Mouse (Mus musculus) liver, adult 2 months (tissue): Measurements from ENCODE around the gene Iah1. TPM values are rescaled to one million over a fixed set of nuclear protein-coding genes. Genes with fewer than 3 reads are reported as not detected.

Experiments
- DNase-seq: peaks from one replicate; pipeline ENCODE4 v3.0.0-alpha.2; 2011; ENCODE audit warnings: low read depth, low spot score; ENCODE audit errors: extremely low read depth
- H3K27ac ChIP-seq: fragments of 200-500 bp; replicated peaks from 2 replicates; pipeline ENCODE4 v1.5.1; 2012; ENCODE audit warnings: low read depth, mild to moderate bottlenecking, control low read depth, inconsistent platforms, low read length; ENCODE audit not compliant: insufficient read depth
- H3K27me3 ChIP-seq: fragments of 200-500 bp; 2 replicates; pipeline ENCODE4 v1.6.1; 2012; ENCODE audit warnings: mild to moderate bottlenecking, moderate library complexity, low read length, inconsistent platforms; ENCODE audit not compliant: control insufficient read depth, insufficient read depth
- H3K36me3 ChIP-seq: fragments of 200-500 bp; 2 replicates; pipeline ENCODE4 v1.6.1; 2012; ENCODE audit warnings: low read length, inconsistent platforms; ENCODE audit not compliant: control insufficient read depth, insufficient read depth
- H3K4me1 ChIP-seq: fragments of 200-500 bp; 2 replicates; pipeline ENCODE4 v1.6.1; 2011; ENCODE audit warnings: low read length; ENCODE audit not compliant: control insufficient read depth, insufficient read depth
- H3K4me3 ChIP-seq: fragments of 200-500 bp; 2 replicates; pipeline ENCODE4 v1.5.1; 2011; ENCODE audit warnings: low read depth, mild to moderate bottlenecking, control low read depth, low read length, moderate library complexity; ENCODE audit not compliant: insufficient read depth
- H3K79me2 ChIP-seq: fragments of 200-500 bp; 2 replicates; pipeline ENCODE4 v1.6.1; 2012; ENCODE audit warnings: inconsistent platforms, mild to moderate bottlenecking, low read length, moderate library complexity; ENCODE audit not compliant: control insufficient read depth, insufficient read depth
- H3K9ac ChIP-seq: fragments of 200-500 bp; 2 replicates; pipeline ENCODE4 v1.6.1; 2012; ENCODE audit warnings: low read depth, mild to moderate bottlenecking, control low read depth, inconsistent platforms, low read length
- CTCF ChIP-seq: fragments of 200-500 bp; IDR thresholded peaks from 2 replicates; pipeline ENCODE4 v1.5.1; 2011; ENCODE audit warnings: low read depth, low read length, control low read depth
- POLR2A ChIP-seq: fragments of 200-500 bp; IDR thresholded peaks from 2 replicates; pipeline ENCODE4 v1.6.1; 2011; ENCODE audit warnings: low read length, control low read depth; ENCODE audit not compliant: insufficient read depth; ENCODE audit errors: extremely low read depth
- WGBS: fragments of 180-500 bp; shearing (Covaris S2); methylation state at CpG from one replicate; pipeline ENCODE4 v1.1.7; 2018; 5-methylcytosine and 5-hydroxymethylcytosine counted together
- polyA plus RNA-seq: library from polyadenylated mRNA; depleted of rRNA; stranded (reverse); fragments of >200 nt; gene quantifications from 2 replicates; pipeline ENCODE4 v1.2.3, GENCODE M21; 2012; rRNA removed
- total RNA-seq: library from RNA; depleted of rRNA; stranded (reverse); fragments of >200 nt; gene quantifications from 2 replicates; pipeline ENCODE4 v1.2.3, GENCODE M21; 2014; rRNA removed

Iah1 gene
- total and polyA plus RNA-seq, 2 experiments = 258 to 339 TPM

DNA sequence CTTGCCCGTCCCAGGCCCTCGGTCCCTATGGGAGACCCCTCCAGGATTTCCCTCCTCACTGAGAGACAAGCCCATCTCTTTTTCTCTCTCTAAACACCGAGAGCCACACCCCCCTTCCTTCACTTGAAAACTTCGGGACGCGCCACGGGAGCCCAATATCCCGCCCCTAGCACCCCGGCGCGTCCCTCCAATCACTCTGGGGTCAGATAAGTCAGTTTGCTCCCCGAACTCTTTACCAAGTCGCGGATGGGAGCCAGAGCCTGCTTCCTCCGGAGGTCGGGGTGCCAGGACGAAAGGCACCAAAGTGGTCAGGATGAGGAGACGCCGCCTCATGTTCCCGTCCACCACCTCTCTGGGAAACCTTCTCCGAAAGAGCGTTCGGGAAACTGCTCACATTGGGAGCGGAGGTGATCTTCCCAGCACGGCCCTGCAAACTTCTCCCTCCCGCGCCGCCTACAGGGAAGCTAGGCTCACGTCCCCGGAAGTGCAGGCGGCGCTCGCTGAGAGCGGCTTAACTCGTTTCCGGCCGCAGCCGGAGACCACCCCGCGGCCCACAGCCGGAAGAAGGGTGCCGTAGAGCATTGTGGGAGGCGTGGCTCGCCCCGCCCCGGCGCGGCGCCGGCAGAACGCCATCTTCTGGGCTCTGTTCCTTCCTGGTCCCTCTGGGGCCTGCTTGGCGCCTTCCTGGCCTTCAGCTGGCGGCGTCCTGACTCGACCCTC lies 57.1 kb downstream of the Iah1 start, which contains the start of gene Adam17:
Adam17 (minus strand) TSS at position 533 of the 720 bp plus-strand sequence.
- DNase-seq = peak; percentile 84
- Histone ChIP-seq H3K4me1 (peaks cover 3% of the 10 kb centered on the region; the same call in 1 of the 2 replicates), H3K9ac (peak within 1 kb of the TSS; percentile 88), H3K36me3 (no peaks in the 10 kb centered on the region), H3K4me3 (peak within 1 kb of the TSS; percentile 77), H3K27me3 (no peaks in the 10 kb centered on the region), H3K27ac (peak within 1 kb of the TSS; percentile 93), H3K79me2 (peaks cover 12% of the 10 kb centered on the region)
- under 1% methylated on average over 55 of the region's 55 CpGs for WGBS
- TF ChIP-seq POLR2A (peak; percentile 69), CTCF (peak; percentile 69)

Other genes starting within 250 kb of the Iah1 start
- gene Cpsf3, start 31.0 kb upstream of the Iah1 start, total RNA-seq = 28.7 and 34.1 TPM in 2 replicates
- gene Cpsf3, start 31.0 kb upstream of the Iah1 start, polyA plus RNA-seq = 14.7 and 16.1 TPM in 2 replicates
- gene Itgb1bp1, start 30.1 kb upstream of the Iah1 start, total RNA-seq = 17.3 and 26.4 TPM in 2 replicates
- gene Itgb1bp1, start 30.1 kb upstream of the Iah1 start, polyA plus RNA-seq = 7.0 and 8.3 TPM in 2 replicates
- gene Adam17, start 57.2 kb downstream of the Iah1 start, total RNA-seq = 14.7 and 16.7 TPM in 2 replicates
- 9.5 and 10.5 TPM in 2 replicates for gene Adam17, start 57.2 kb downstream of the Iah1 start, polyA plus RNA-seq
- gene Ywhaq, start 101.2 kb downstream of the Iah1 start, total RNA-seq = 78.0 and 81.4 TPM in 2 replicates
- gene Ywhaq, start 101.2 kb downstream of the Iah1 start, polyA plus RNA-seq = 25.7 and 33.4 TPM in 2 replicates